Mouse (Mus musculus): Measurements from ENCODE around the gene Ifna13. TPM values are rescaled to one million over a fixed set of nuclear protein-coding genes. Genes with fewer than 3 reads are reported as not detected.

The Ifna13 gene
- polyA plus RNA-seq, 1 experiment from 2014 or later: not detected

- Histone ChIP-seq H3K27ac (no peak overlapping the region), H3K36me3 (no peaks in the 10 kb centered on the region), H3K4me2 (peak overlapping the region; percentile 54), H3K4me1 (no peaks in the 10 kb centered on the region), H3K9ac (no peak overlapping the region), H3K27me3 (replicated peaks) (no peaks in the 10 kb centered on the region), H3K9me3 (replicated peaks) (no peaks in the 10 kb centered on the region), H3K4me3 (peak overlapping the region; percentile 37)
- no peak for ATAC-seq
- WGBS (ENCODE audit: insufficient replicate concordance): 58% methylated on average over 8 of the region's 8 CpGs
These were observed 3.6 kb downstream of the Ifna13 start for GRCm38 (mm10) chr4:88640704-88641076.

DNA sequence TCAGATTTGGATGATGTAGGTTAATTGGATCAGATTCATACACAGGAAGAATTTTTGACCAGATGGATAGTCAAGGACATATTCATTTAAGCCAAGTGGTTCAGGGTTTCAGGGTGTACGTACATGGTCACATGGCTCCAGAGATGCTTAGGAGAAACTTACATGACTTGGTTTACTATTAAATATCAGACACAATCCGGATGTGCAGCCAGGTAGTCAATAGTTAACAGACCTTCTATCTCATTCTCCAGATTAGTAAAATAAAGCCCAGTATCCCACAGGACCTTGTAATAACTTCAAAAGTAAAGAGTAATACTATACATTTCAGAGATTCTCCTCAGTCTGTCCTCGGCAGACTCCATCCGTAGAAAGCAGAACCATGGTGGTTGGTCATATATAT is 9.9 kb downstream of the Ifna13 start, which contains the start of gene C87499:
C87499 (minus strand) TSS at position 101 of the 400 bp plus-strand sequence.
- H3K4me3 ChIP-seq: no peak within 1 kb of the TSS
- H3K9ac ChIP-seq: no peak within 1 kb of the TSS

DNA sequence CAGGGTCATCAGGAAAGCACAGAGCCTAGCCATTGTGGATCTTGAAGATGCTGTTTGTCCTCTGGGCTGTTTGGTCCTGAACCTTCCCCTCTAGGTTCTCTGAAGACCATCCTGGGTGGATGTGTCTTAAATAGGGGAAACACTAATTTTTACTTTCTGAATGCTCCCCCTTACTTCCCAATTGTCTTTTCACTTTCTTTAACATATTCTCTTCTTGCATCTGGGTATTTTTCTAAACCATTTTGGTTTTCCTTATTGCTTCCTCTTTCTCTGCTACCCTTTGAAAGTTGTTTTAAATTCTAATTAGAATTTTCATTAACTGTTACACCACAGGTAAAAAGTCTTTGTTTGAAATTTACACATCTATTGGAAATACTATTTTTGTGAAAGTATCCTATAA is 41.0 kb downstream of the Ifna13 start, which contains the start of gene Ifna12:
Ifna12 (minus strand) TSS at position 101 of the 400 bp plus-strand sequence.
- Histone ChIP-seq H3K9me3 (replicated peaks) (no peaks in the 10 kb centered on the region), H3K4me2 (no peak within 1 kb of the TSS), H3K4me3 (no peak within 1 kb of the TSS), H3K27me3 (replicated peaks) (no peaks in the 10 kb centered on the region), H3K4me1 (no peaks in the 10 kb centered on the region), H3K36me3 (no peaks in the 10 kb centered on the region), H3K9ac (no peak within 1 kb of the TSS), H3K27ac (no peak within 1 kb of the TSS)
- no peak for ATAC-seq

More for the DNA sequence above, 9.9 kb downstream of the Ifna13 start, which contains the start of gene C87499:
- WGBS (ENCODE audit: insufficient replicate concordance): 77% methylated on average over 4 of the region's 4 CpGs
- no peaks in the 10 kb centered on the region for H3K27me3 ChIP-seq (replicated peaks)
- H3K36me3 ChIP-seq: no peaks in the 10 kb centered on the region
- no peaks in the 10 kb centered on the region for H3K4me1 ChIP-seq
- ATAC-seq: no peak
- no peak within 1 kb of the TSS for H3K27ac ChIP-seq
- no peaks in the 10 kb centered on the region for H3K9me3 ChIP-seq (replicated peaks)
- H3K4me2 ChIP-seq: no peak within 1 kb of the TSS

Other genes with a start within 250 kb of the Ifna13 start
- 4.8 and 5.5 TPM in 2 replicates for gene Hacd4, start 205.5 kb downstream of the Ifna13 start, polyA plus RNA-seq (2016; fragmentation: Nextera tagmentation; extraction: Ambion mirVana)
- not detected in 2 replicates for gene Ifnb1, start 121.7 kb downstream of the Ifna13 start, polyA plus RNA-seq (2016; fragmentation: Nextera tagmentation; extraction: Ambion mirVana)
- gene Ifna15, start 86.2 kb downstream of the Ifna13 start, polyA plus RNA-seq (2016; fragmentation: Nextera tagmentation; extraction: Ambion mirVana): not detected in 2 replicates
- gene Ifna14, start 72.7 kb downstream of the Ifna13 start, polyA plus RNA-seq (2016; fragmentation: Nextera tagmentation; extraction: Ambion mirVana): not detected in 2 replicates
- not detected in 2 replicates for gene Ifna9, start 52.1 kb downstream of the Ifna13 start, polyA plus RNA-seq (2016; fragmentation: Nextera tagmentation; extraction: Ambion mirVana)
- gene Ifna12, start 41.1 kb downstream of the Ifna13 start, polyA plus RNA-seq (2016; fragmentation: Nextera tagmentation; extraction: Ambion mirVana): not detected in 2 replicates
- not detected in 2 replicates for gene C87499, start 10.0 kb downstream of the Ifna13 start, polyA plus RNA-seq (2016; fragmentation: Nextera tagmentation; extraction: Ambion mirVana)
- gene Ifna16, start 32.5 kb upstream of the Ifna13 start, polyA plus RNA-seq (2016; fragmentation: Nextera tagmentation; extraction: Ambion mirVana): not detected in 2 replicates
- not detected in 2 replicates for gene Ifna2, start 39.5 kb upstream of the Ifna13 start, polyA plus RNA-seq (2016; fragmentation: Nextera tagmentation; extraction: Ambion mirVana)
- not detected in 2 replicates for gene Ifnab, start 46.9 kb upstream of the Ifna13 start, polyA plus RNA-seq (2016; fragmentation: Nextera tagmentation; extraction: Ambion mirVana)
- 0.29 and 0.43 TPM in 2 replicates for gene Gm26566, start 77.3 kb upstream of the Ifna13 start, polyA plus RNA-seq (2016; fragmentation: Nextera tagmentation; extraction: Ambion mirVana)
- 38.0 and 38.7 TPM in 2 replicates for gene Klhl9, start 78.0 kb upstream of the Ifna13 start, polyA plus RNA-seq (2016; fragmentation: Nextera tagmentation; extraction: Ambion mirVana)
- gene Gm13271, start 110.4 kb upstream of the Ifna13 start, polyA plus RNA-seq (2016; fragmentation: Nextera tagmentation; extraction: Ambion mirVana): not detected in 2 replicates
- gene Gm13283, start 115.7 kb upstream of the Ifna13 start, polyA plus RNA-seq (2016; fragmentation: Nextera tagmentation; extraction: Ambion mirVana): not detected in 2 replicates
- not detected in 2 replicates for gene Gm13290, start 129.4 kb upstream of the Ifna13 start, polyA plus RNA-seq (2016; fragmentation: Nextera tagmentation; extraction: Ambion mirVana)
- not detected in 2 replicates for gene Gm13289, start 132.5 kb upstream of the Ifna13 start, polyA plus RNA-seq (2016; fragmentation: Nextera tagmentation; extraction: Ambion mirVana)
- gene Gm13272, start 135.4 kb upstream of the Ifna13 start, polyA plus RNA-seq (2016; fragmentation: Nextera tagmentation; extraction: Ambion mirVana): not detected in 2 replicates
- gene Ifnz, start 137.7 kb upstream of the Ifna13 start, polyA plus RNA-seq (2016; fragmentation: Nextera tagmentation; extraction: Ambion mirVana): not detected in 2 replicates
- gene Gm13276, start 141.2 kb upstream of the Ifna13 start, polyA plus RNA-seq (2016; fragmentation: Nextera tagmentation; extraction: Ambion mirVana): not detected in 2 replicates
- gene Gm13277, start 144.2 kb upstream of the Ifna13 start, polyA plus RNA-seq (2016; fragmentation: Nextera tagmentation; extraction: Ambion mirVana): not detected in 2 replicates
- gene Gm13278, start 147.1 kb upstream of the Ifna13 start, polyA plus RNA-seq (2016; fragmentation: Nextera tagmentation; extraction: Ambion mirVana): not detected in 2 replicates
- gene Gm13275, start 150.0 kb upstream of the Ifna13 start, polyA plus RNA-seq (2016; fragmentation: Nextera tagmentation; extraction: Ambion mirVana): not detected in 2 replicates
- not detected in 2 replicates for gene Gm13279, start 152.9 kb upstream of the Ifna13 start, polyA plus RNA-seq (2016; fragmentation: Nextera tagmentation; extraction: Ambion mirVana)
- gene Gm13285, start 155.2 kb upstream of the Ifna13 start, polyA plus RNA-seq (2016; fragmentation: Nextera tagmentation; extraction: Ambion mirVana): 0.13 and 0.22 TPM in 2 replicates
- not detected in 2 replicates for gene Gm13287, start 158.8 kb upstream of the Ifna13 start, polyA plus RNA-seq (2016; fragmentation: Nextera tagmentation; extraction: Ambion mirVana)
- gene Gm13288, start 161.1 kb upstream of the Ifna13 start, polyA plus RNA-seq (2016; fragmentation: Nextera tagmentation; extraction: Ambion mirVana): not detected in 2 replicates
- gene Ifna7, start 171.8 kb upstream of the Ifna13 start, polyA plus RNA-seq (2016; fragmentation: Nextera tagmentation; extraction: Ambion mirVana): not detected in 2 replicates
- gene Ifna11, start 175.5 kb upstream of the Ifna13 start, polyA plus RNA-seq (2016; fragmentation: Nextera tagmentation; extraction: Ambion mirVana): not detected in 2 replicates
- not detected in 2 replicates for gene Ifna6, start 183.0 kb upstream of the Ifna13 start, polyA plus RNA-seq (2016; fragmentation: Nextera tagmentation; extraction: Ambion mirVana)
- gene Ifna5, start 191.1 kb upstream of the Ifna13 start, polyA plus RNA-seq (2016; fragmentation: Nextera tagmentation; extraction: Ambion mirVana): not detected in 2 replicates
- gene Ifna4, start 197.4 kb upstream of the Ifna13 start, polyA plus RNA-seq (2016; fragmentation: Nextera tagmentation; extraction: Ambion mirVana): not detected in 2 replicates
- gene Ifna1, start 205.6 kb upstream of the Ifna13 start, polyA plus RNA-seq (2016; fragmentation: Nextera tagmentation; extraction: Ambion mirVana): not detected in 2 replicates
- not detected in 2 replicates for gene Ifne, start 235.7 kb upstream of the Ifna13 start, polyA plus RNA-seq (2016; fragmentation: Nextera tagmentation; extraction: Ambion mirVana)